Mouse (Mus musculus): ENCODE data around the gene Fxr2.

DNA sequence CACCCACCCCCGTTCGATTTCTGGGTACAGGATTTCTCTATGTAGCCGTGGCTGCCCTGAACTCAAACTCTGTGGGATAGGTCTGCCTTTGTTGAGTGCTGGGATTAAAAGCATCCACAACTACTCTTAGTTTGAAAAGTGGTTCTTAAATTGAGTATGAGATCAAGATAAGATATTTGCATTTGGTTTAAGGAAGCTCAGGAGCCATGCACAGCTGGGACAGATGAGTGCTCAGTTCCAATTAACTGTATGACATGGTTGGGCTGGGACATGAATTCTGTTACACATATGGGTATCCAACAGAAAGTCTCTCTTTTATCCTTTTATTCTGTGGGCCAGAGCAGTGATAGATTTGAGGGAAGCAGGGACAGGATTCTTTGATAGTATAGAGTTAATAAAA is 2.7 kb downstream of the Fxr2 start:
- no peak for TF ChIP-seq CTCF (IDR thresholded peaks at IDR 0.05; ENCODE audit: extremely low read depth, insufficient read depth, low read length)
- TF ChIP-seq POLR2A (IDR thresholded peaks at IDR 0.05; ENCODE audit: extremely low read depth, insufficient read depth, low read length): no peak

All from cortical plate, adult 2 months (tissue).